Mouse (Mus musculus): ENCODE measurements at regions not wholly inside any gene's neighbourhood (a gene's known extent, or its start where the extent isn't known, plus 50 kb on each side); places are given as distances from the start of the nearest gene placed in this dataset.
"Not testable (repeated sequence)": the region's sequence is repeated elsewhere in the genome, so short reads cannot be mapped to it uniquely, and the experiment has no call there.

DNA sequence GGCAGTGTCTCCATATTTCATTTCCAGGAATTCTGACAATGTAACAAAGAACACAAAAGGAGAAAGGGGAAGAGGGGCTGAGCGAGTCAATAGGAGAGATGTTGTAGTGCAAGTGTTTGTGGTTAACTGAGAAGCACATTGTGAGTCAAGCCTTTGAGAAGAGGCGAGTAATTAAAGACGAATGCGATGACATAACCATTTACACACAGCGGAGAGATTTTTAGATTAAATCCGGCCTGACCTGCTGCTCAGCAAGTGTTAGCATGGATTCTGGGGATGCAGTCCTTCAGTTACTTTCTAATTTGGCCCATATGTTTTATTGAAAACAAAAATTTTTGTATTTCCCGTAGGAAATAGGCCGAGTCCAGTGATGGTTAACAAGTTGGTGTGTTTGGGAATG lies 127.7 kb downstream of the Lyplal1 start:
- Histone ChIP-seq H3K27ac (ENCODE audit: low read depth) (no peak overlapping the region), H3K36me3 (replicated peaks; ENCODE audit: insufficient read depth, low read length) (no peaks in the 10 kb centered on the region), H3K9ac (replicated peaks) (no peak overlapping the region), H3K4me3 (ENCODE audit: low read depth, low read length) (no peak overlapping the region), H3K4me2 (ENCODE audit: low read depth, low read length) (no peak overlapping the region), H3K27me3 (ENCODE audit: insufficient read depth, low read length) (no peaks in the 10 kb centered on the region), H3K9me3 (ENCODE audit: low read length) (no peaks in the 10 kb centered on the region), H3K4me1 (ENCODE audit: insufficient read depth) (no peaks in the 10 kb centered on the region)
- no peak for TF ChIP-seq CTCF (IDR thresholded peaks at IDR 0.05; ENCODE audit: low read depth)
- TF ChIP-seq EP300 (IDR thresholded peaks at IDR 0.05; ENCODE audit: low read depth): no peak
- ATAC-seq (no peak), DNase-seq (no peak)
- WGBS (ENCODE audit: insufficient replicate concordance): 69% methylated on average over 8 of the region's 8 CpGs

DNA sequence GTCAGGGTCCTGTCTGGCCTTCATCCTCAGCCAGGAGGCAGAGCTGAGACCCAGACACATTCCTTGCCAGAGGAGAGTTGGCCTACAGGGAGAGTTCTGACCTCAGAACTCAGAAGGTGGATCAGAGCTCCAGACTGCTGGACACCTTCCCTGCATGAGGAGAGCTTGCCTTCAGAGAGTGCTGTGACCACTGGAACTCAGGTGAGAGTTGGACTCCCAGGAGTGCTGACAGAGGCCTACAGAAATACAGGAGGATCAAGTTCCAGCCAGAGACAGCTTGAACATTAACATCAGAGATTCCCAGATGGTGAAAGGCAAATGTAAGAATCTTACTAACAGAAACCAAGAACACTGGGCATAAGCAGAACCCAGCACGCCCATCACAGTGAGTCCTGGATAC lies 117.0 kb downstream of the Lyplal1 start:
- H3K9ac ChIP-seq (replicated peaks); H3K27ac ChIP-seq (ENCODE audit: low read depth); H3K4me1 ChIP-seq (ENCODE audit: insufficient read depth); H3K9me3 ChIP-seq (ENCODE audit: low read length); H3K36me3 ChIP-seq (replicated peaks; ENCODE audit: insufficient read depth, low read length); H3K4me2 ChIP-seq (ENCODE audit: low read depth, low read length); H3K27me3 ChIP-seq (ENCODE audit: insufficient read depth, low read length); ATAC-seq; H3K4me3 ChIP-seq (ENCODE audit: low read depth, low read length); DNase-seq: not testable (repeated sequence)
- WGBS (ENCODE audit: insufficient replicate concordance): 76% methylated on average over 1 of the region's 1 CpGs

DNA sequence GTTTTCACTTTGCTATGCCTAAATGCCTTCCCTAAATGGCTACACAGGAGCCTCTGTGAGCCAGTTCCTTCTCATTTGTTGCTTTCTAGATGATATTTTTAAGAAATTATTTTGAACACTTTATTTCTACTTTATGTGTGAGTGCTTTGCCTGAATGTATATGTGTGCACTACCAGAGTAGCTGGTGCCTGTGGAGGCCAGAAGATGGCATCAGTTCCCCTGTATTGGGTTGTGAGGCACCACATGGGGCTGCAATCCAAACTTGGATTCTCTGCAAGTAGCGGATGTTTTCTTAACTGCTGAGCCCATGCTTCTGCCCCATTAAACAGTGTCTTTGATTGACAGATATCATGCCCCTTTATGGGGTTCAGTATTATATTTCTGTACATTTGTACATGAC lies 103.7 kb downstream of the Lyplal1 start:
- DNase-seq (no peak), ATAC-seq (no peak)
- H3K36me3 ChIP-seq (replicated peaks; ENCODE audit: insufficient read depth, low read length): no peaks in the 10 kb centered on the region
- H3K27ac ChIP-seq (ENCODE audit: low read depth): no peak overlapping the region
- H3K9ac ChIP-seq (replicated peaks): no peak overlapping the region
- 80% methylated on average over 1 of the region's 1 CpGs for WGBS (ENCODE audit: insufficient replicate concordance)
- no peak overlapping the region for H3K4me2 ChIP-seq (ENCODE audit: low read depth, low read length)
- H3K4me1 ChIP-seq (ENCODE audit: insufficient read depth): no peaks in the 10 kb centered on the region
- H3K27me3 ChIP-seq (ENCODE audit: insufficient read depth, low read length): no peaks in the 10 kb centered on the region
- H3K4me3 ChIP-seq (ENCODE audit: low read depth, low read length): no peak overlapping the region
- TF ChIP-seq CTCF (IDR thresholded peaks at IDR 0.05; ENCODE audit: low read depth) (peak; percentile 18; the same call in 1 of the 2 replicates), EP300 (IDR thresholded peaks at IDR 0.05; ENCODE audit: low read depth) (no peak)
- H3K9me3 ChIP-seq (ENCODE audit: low read length): no peaks in the 10 kb centered on the region

DNA sequence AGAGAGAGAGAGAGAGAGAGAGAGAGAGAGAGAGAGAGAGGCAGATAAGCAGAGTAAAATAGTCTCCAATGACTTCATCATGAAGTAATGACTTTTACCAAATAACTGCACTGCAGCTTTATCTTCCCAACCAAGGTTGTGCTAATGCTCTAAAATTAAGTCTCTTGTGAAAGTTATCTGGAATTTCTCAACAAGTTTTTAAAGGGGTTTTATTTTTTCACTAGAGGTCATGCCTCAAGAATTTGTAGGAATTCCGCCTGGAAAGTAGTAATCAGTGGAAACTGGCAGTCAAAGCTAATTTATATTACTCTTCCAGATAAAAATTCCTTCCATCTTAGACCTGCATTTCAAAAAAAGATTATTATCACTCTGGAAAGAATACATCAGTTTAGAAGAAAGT lies 102.9 kb downstream of the Lyplal1 start:
- Histone ChIP-seq H3K9me3 (ENCODE audit: low read length) (no peaks in the 10 kb centered on the region), H3K27ac (ENCODE audit: low read depth) (no peak overlapping the region), H3K36me3 (replicated peaks; ENCODE audit: insufficient read depth, low read length) (no peaks in the 10 kb centered on the region), H3K4me1 (ENCODE audit: insufficient read depth) (no peaks in the 10 kb centered on the region), H3K4me2 (ENCODE audit: low read depth, low read length) (no peak overlapping the region), H3K27me3 (ENCODE audit: insufficient read depth, low read length) (no peaks in the 10 kb centered on the region), H3K4me3 (ENCODE audit: low read depth, low read length) (no peak overlapping the region), H3K9ac (replicated peaks) (no peak overlapping the region)
- DNase-seq: no peak
- ATAC-seq: no peak
- 72% methylated on average over 1 of the region's 1 CpGs for WGBS (ENCODE audit: insufficient replicate concordance)
- no peak for TF ChIP-seq EP300 (IDR thresholded peaks at IDR 0.05; ENCODE audit: low read depth)
- no peak for TF ChIP-seq CTCF (IDR thresholded peaks at IDR 0.05; ENCODE audit: low read depth)

DNA sequence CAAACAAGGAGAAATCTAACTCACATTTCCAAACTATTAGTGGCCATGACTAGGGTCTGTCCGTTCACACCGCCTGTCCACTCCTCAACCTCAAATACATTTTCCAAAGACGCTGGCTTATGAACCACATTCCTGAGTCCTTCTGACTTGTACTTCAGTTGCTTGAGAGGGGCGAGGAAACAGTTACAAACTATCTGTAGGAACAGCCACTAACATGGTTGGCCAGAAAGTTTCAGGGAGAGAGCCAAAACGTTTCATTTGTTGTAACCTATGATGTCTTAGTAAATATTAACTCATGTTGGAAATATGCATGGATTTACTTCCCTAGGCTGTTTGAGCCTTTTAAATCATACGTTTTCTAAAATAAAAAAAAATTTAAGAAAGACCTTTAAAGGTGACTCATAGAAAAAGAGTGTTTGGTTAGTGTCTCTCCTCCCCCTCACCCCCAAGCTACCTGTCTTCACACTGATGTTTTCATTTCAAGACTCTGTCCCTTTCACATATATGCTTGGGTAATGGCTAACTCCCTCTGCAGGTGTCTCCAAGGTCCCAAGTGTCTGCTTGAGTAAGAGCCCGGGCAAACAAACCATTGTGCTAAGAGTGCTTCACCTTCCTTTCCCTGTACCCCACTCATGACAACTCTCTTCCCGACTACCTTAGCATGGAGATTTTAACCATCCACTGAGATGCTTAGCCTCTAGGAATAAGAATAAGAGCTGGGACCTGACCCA lies 101.1 kb downstream of the Lyplal1 start:
- no peaks in the 10 kb centered on the region for H3K36me3 ChIP-seq (replicated peaks; ENCODE audit: insufficient read depth, low read length)
- 65% methylated on average over 8 of the region's 8 CpGs for WGBS (ENCODE audit: insufficient replicate concordance)
- no peaks in the 10 kb centered on the region for H3K9me3 ChIP-seq (ENCODE audit: low read length)
- no peak overlapping the region for H3K27ac ChIP-seq (ENCODE audit: low read depth)
- H3K4me2 ChIP-seq (ENCODE audit: low read depth, low read length): no peak overlapping the region
- H3K27me3 ChIP-seq (ENCODE audit: insufficient read depth, low read length): no peaks in the 10 kb centered on the region
- ATAC-seq: no peak
- no peak overlapping the region for H3K9ac ChIP-seq (replicated peaks)
- no peak overlapping the region for H3K4me3 ChIP-seq (ENCODE audit: low read depth, low read length)
- TF ChIP-seq EP300 (IDR thresholded peaks at IDR 0.05; ENCODE audit: low read depth): no peak
- TF ChIP-seq CTCF (IDR thresholded peaks at IDR 0.05; ENCODE audit: low read depth): no peak
- no peaks in the 10 kb centered on the region for H3K4me1 ChIP-seq (ENCODE audit: insufficient read depth)
- DNase-seq: no peak

DNA sequence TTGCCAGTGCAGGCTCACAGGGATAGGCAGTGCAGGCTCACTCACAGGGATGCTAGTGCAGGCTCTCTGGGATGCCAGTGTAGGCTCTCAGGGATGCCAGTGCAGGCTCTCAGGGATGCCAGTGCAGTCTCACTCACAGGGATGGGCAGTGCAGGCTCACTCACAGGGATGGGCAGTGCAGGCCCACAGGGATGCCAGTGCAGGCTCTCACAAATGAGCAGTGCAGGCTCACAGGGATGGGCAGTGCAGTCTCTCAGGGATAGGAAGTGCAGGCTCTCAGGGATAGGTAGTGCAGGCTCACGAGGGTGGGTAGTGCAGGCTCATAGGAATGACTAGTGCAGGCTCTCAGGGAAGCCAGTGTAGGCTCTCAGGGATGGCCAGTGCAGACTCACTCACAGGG lies 99.6 kb downstream of the Lyplal1 start:
- TF ChIP-seq EP300 (IDR thresholded peaks at IDR 0.05; ENCODE audit: low read depth) (no peak), CTCF (IDR thresholded peaks at IDR 0.05; ENCODE audit: low read depth) (no peak)
- Histone ChIP-seq H3K36me3 (replicated peaks; ENCODE audit: insufficient read depth, low read length) (no peaks in the 10 kb centered on the region), H3K27me3 (ENCODE audit: insufficient read depth, low read length) (no peaks in the 10 kb centered on the region), H3K4me1 (ENCODE audit: insufficient read depth) (no peaks in the 10 kb centered on the region), H3K4me2 (ENCODE audit: low read depth, low read length) (no peak overlapping the region), H3K9me3 (ENCODE audit: low read length) (no peaks in the 10 kb centered on the region), H3K27ac (ENCODE audit: low read depth) (no peak overlapping the region), H3K4me3 (ENCODE audit: low read depth, low read length) (no peak overlapping the region), H3K9ac (replicated peaks) (no peak overlapping the region)
- ATAC-seq (no peak), DNase-seq (no peak)
- WGBS (ENCODE audit: insufficient replicate concordance): 25% methylated on average over 1 of the region's 1 CpGs

DNA sequence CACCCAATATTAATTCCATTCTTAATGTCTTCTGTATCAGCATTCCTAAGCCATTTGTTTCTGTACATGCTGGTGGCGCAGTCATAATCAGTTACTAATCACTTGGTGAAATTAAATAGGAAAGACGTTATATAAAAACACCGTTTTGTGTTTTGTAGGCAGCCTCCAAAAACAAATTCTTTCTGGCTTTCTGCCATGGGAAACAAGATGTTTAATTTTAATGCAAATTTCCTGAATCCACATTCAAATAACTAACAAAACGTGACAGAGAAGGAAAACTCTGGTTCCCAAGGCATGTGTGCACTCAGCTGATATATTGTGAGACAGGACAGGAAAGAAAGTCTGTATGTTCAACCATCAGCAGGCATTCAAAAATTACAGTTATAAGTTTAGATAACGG lies 97.6 kb downstream of the Lyplal1 start:
- Histone ChIP-seq H3K27ac (ENCODE audit: low read depth) (no peak overlapping the region), H3K4me1 (ENCODE audit: insufficient read depth) (no peaks in the 10 kb centered on the region), H3K4me3 (ENCODE audit: low read depth, low read length) (no peak overlapping the region), H3K9ac (replicated peaks) (no peak overlapping the region), H3K27me3 (ENCODE audit: insufficient read depth, low read length) (no peaks in the 10 kb centered on the region), H3K36me3 (replicated peaks; ENCODE audit: insufficient read depth, low read length) (no peaks in the 10 kb centered on the region), H3K9me3 (ENCODE audit: low read length) (no peaks in the 10 kb centered on the region), H3K4me2 (ENCODE audit: low read depth, low read length) (no peak overlapping the region)
- WGBS (ENCODE audit: insufficient replicate concordance): 80% methylated on average over 5 of the region's 5 CpGs
- ATAC-seq: no peak
- TF ChIP-seq EP300 (IDR thresholded peaks at IDR 0.05; ENCODE audit: low read depth) (no peak), CTCF (IDR thresholded peaks at IDR 0.05; ENCODE audit: low read depth) (no peak)
- DNase-seq: no peak
